In the genomic region with DNA sequence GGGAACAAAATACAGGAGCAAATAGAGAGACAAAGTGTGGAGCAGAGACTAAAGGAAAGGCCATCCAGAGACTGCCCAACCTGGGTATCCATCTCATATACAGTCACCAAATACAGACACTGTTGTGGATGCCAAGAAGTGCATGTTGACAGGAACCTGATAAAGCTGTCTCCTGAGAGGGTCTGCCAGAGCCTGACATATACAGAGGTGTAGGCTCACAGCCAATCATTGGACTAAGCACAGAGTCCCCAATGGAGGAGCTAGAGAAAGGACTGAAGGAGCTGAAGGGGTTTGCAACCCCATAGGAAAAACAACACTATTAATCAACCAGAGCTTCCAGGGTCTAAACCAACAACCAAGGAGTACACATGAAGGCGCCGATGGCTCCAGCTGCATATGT, we compare ENCODE assay signal across 26 mouse cellular contexts. TPM values are rescaled to one million over a fixed set of nuclear protein-coding genes. Genes with fewer than 3 reads are reported as not detected.
"Had no signal": no experiment of that assay in that cellular context is flagged by ENCODE, and none has a peak within 500 bp of the region (broad histone marks: within the 10 kb centered on the region; RNA-seq: fewer than 3 reads in every experiment).

No protein-coding gene starts in this region.

- H3K4me3 ChIP-seq: hindbrain, embryonic 13.5 days; hindbrain, embryonic 15.5 days; kidney, embryonic 15.5 days; limb, embryonic 13.5 days; limb, embryonic 15.5 days; liver, embryonic 12.5 days had no signal

- DNase-seq: forebrain, postnatal 0 days; gastrocnemius, postnatal 14 days; gastrocnemius, postnatal 36 days; heart, adult 18-20 months; heart, postnatal 14 days; kidney, adult 11 months; kidney, adult 2 months; kidney, adult 9 months; kidney, postnatal 14 days; kidney, postnatal 36 days; layer of hippocampus, adult 9-11 months; layer of hippocampus, postnatal 36 days; left cerebral cortex, postnatal 4 days had no signal

- ATAC-seq: forebrain, postnatal 0 days; hindbrain, postnatal 0 days; intestine, embryonic 16.5 days; liver, embryonic 12.5 days had no signal

- H3K4me2 ChIP-seq: heart, embryonic 11.5 days; hindbrain, embryonic 13.5 days; hindbrain, embryonic 15.5 days; kidney, embryonic 15.5 days; limb, embryonic 13.5 days; limb, embryonic 15.5 days; liver, embryonic 12.5 days had no signal

- H3K4me1 ChIP-seq: hindbrain, embryonic 13.5 days; hindbrain, embryonic 15.5 days; kidney, embryonic 15.5 days; limb, embryonic 13.5 days; limb, embryonic 15.5 days; liver, embryonic 12.5 days had no signal

- H3K27ac ChIP-seq: hindbrain, embryonic 13.5 days; hindbrain, embryonic 15.5 days; hindbrain, postnatal 0 days; kidney, embryonic 15.5 days; kidney, postnatal 0 days; limb, embryonic 13.5 days; limb, embryonic 15.5 days; liver, embryonic 12.5 days; liver, embryonic 14.5 days had no signal

- H3K9ac ChIP-seq: forebrain, postnatal 0 days; hindbrain, embryonic 13.5 days; hindbrain, embryonic 15.5 days; kidney, embryonic 15.5 days; limb, embryonic 13.5 days; limb, embryonic 15.5 days; liver, embryonic 12.5 days; liver, embryonic 14.5 days had no signal

- H3K9me3 ChIP-seq: hindbrain, embryonic 13.5 days; hindbrain, embryonic 15.5 days; kidney, embryonic 15.5 days; limb, embryonic 13.5 days; limb, embryonic 15.5 days; liver, embryonic 12.5 days had no signal

- H3K36me3 ChIP-seq: hindbrain, embryonic 13.5 days; hindbrain, embryonic 15.5 days; kidney, embryonic 15.5 days; limb, embryonic 13.5 days; limb, embryonic 15.5 days; liver, embryonic 12.5 days had no signal

- H3K27me3 ChIP-seq: hindbrain, embryonic 13.5 days; hindbrain, embryonic 15.5 days; kidney, embryonic 15.5 days; limb, embryonic 13.5 days; limb, embryonic 15.5 days; liver, embryonic 12.5 days had no signal

RNA-seq across cellular contexts. Expression of a gene that starts 32.4 kb away (rescaled TPM):
- total RNA-seq: hematopoietic stem cell, adult 5-6 weeks; liver, adult 2 months had no signal
- polyA plus RNA-seq: liver, adult 2 months had no signal
